Comparison of ENCODE assay signal across 8 mouse cellular contexts in the genomic region with DNA sequence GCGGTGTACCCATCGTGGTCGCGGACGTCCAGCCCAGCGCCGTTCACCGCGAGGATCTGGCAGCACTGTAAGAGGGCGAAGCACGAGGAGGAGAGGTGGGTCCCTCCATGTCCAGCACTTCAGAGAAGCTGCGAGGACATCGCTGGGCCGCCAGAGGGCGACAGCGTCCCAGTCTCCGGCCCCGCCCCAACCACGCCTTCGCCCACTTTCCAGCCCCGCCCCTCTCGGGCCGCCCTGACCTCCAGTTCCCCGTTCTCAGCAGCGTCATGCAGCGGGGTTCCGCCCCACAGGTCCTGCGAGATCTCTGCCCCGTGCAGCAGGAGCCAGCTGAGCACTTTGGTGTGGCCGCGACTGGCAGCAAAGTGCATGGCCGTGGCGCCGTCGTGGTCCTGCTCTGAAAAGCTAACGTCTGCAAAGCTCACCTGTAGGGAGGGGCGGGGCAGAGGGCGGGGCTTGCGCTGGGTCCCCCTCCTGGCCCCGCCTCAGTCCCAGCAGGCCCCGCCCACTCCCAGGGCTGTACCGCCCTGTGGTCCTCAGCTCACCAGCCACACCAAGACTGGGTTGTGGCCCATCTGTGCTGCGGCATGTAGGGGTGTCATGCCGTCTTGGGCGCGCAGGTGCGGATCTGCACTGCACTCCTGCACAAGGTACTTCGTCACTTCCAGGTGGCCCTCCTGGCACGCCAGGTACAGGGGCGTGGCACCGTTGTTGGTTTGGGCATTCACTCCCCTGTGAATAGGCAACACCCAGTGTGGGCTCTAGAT. TPM values are rescaled to one million over a fixed set of nuclear protein-coding genes. Genes with fewer than 3 reads are reported as not detected.
DNase-seq lines count a peak whose midpoint lies in the region; ATAC-seq and TF ChIP-seq lines count a peak whose summit lies in the region.

No protein-coding gene starts in this region.

- peak; percentile 60 for ATAC-seq in forebrain, embryonic 15.5 days (replicated peaks)
- ATAC-seq in lung, embryonic 16.5 days (ENCODE audit: low read depth): peak; percentile 92

- peak overlapping the region; percentile 76 to 95 for H3K4me3 ChIP-seq in ES-E14 (ENCODE audit: insufficient read depth in 1 of 2, low read depth in 1 of 2, low read length in 2 of 2, poor library complexity in 1 of 2, severe bottlenecking in 1 of 2)
- peak overlapping the region; percentile 38 for H3K4me3 ChIP-seq in forebrain, embryonic 15.5 days
- H3K4me3 ChIP-seq in lung, embryonic 16.5 days (ENCODE audit: low read length): peak overlapping the region; percentile 53

- peak overlapping the region; percentile 55 for H3K4me2 ChIP-seq in forebrain, embryonic 15.5 days (replicated peaks)
- H3K4me2 ChIP-seq in lung, embryonic 16.5 days (ENCODE audit: low read depth, low read length): peak overlapping the region; percentile 76

- H3K4me1 ChIP-seq in ES-E14 (ENCODE audit: control insufficient read depth in 2 of 2, insufficient read depth in 2 of 2, low read length in 2 of 2, poor library complexity in 1 of 2): peaks cover 0 to 17% of the 10 kb centered on the region in 2 experiments; a peak in 1 of 4 replicates
- peaks cover 13% of the 10 kb centered on the region for H3K4me1 ChIP-seq in forebrain, embryonic 15.5 days
- H3K4me1 ChIP-seq in lung, embryonic 16.5 days (replicated peaks; ENCODE audit: control insufficient read depth, insufficient read depth, low read length): peaks cover 8% of the 10 kb centered on the region

- no peak overlapping the region for H3K27ac ChIP-seq in ES-E14 (ENCODE audit: insufficient read depth, low read depth, low read length, poor library complexity, severe bottlenecking)
- H3K27ac ChIP-seq in forebrain, embryonic 15.5 days (replicated peaks): no peak overlapping the region
- H3K27ac ChIP-seq in lung, embryonic 16.5 days (ENCODE audit: low read length): no peak overlapping the region

- peak; percentile 77 for DNase-seq in ES-E14 (ENCODE audit: low read depth, low spot score)
- DNase-seq in cerebellum, adult 11-12 months: peak; percentile 80
- DNase-seq in heart, postnatal 4 days: peak; percentile 94
- DNase-seq in layer of hippocampus, adult 9-11 months: peak; percentile 82
- peak; percentile 76 for DNase-seq in ovary, adult 18-20 months (ENCODE audit: low spot score)
- DNase-seq in thymus, postnatal 10 days (ENCODE audit: low spot score in 2 of 2): peak; percentile 62 to 71

- peaks cover 29% of the 10 kb centered on the region for H3K27me3 ChIP-seq in forebrain, embryonic 15.5 days
- H3K27me3 ChIP-seq in lung, embryonic 16.5 days (ENCODE audit: control insufficient read depth, insufficient read depth, low read depth, low read length): peaks cover 4% of the 10 kb centered on the region

- H3K36me3 ChIP-seq in ES-E14 (ENCODE audit: control insufficient read depth, insufficient read depth, low read length, poor library complexity, severe bottlenecking): no peaks in the 10 kb centered on the region
- H3K36me3 ChIP-seq in forebrain, embryonic 15.5 days: no peaks in the 10 kb centered on the region
- no peaks in the 10 kb centered on the region for H3K36me3 ChIP-seq in lung, embryonic 16.5 days (ENCODE audit: control insufficient read depth, insufficient read depth, low read length)

- in situ Hi-C loops in ES-E14 (cut with MboI; ENCODE audit: low sequenced_read_pairs in 2 of 2, unreplicated experiment in 2 of 2): no loop called here

- 3% methylated on average over 51 of the region's 51 CpGs for WGBS in forebrain, embryonic 15.5 days
- 2% methylated on average over 51 of the region's 51 CpGs for WGBS in lung, embryonic 16.5 days

- H3K9ac ChIP-seq in ES-E14 (ENCODE audit: insufficient read depth, low read depth, low read length, poor library complexity, severe bottlenecking): no peak overlapping the region
- H3K9ac ChIP-seq in forebrain, embryonic 15.5 days (replicated peaks): no peak overlapping the region
- H3K9ac ChIP-seq in lung, embryonic 16.5 days (ENCODE audit: low read length): peak overlapping the region; percentile 45; the same call in 1 of the 2 replicates

- H3K9me3 ChIP-seq in ES-E14 (ENCODE audit: control insufficient read depth, insufficient read depth, low read depth, low read length): no peaks in the 10 kb centered on the region
- H3K9me3 ChIP-seq in forebrain, embryonic 15.5 days: no peaks in the 10 kb centered on the region
- no peaks in the 10 kb centered on the region for H3K9me3 ChIP-seq in lung, embryonic 16.5 days (ENCODE audit: control insufficient read depth, low read length)

TF ChIP-seq in ES-E14, 5 proteins besides CTCF, POLR2A, EP300 and RAD21:
- no peak for TF ChIP-seq HCFC1 (IDR thresholded peaks at IDR 0.05; ENCODE audit: borderline replicate concordance, insufficient read depth, low read length)
- TF ChIP-seq CHD2 (IDR thresholded peaks at IDR 0.05; ENCODE audit: low read depth, low read length): no peak
- TF ChIP-seq MAFK (IDR thresholded peaks at IDR 0.05; ENCODE audit: insufficient read depth, low read depth, low read length): no peak
- no peak for TF ChIP-seq ZNF384 (IDR thresholded peaks at IDR 0.05; ENCODE audit: low read depth, low read length)
- 0 out of 2 replicates have a peak, but pooled peaks have one; percentile 10 for TF ChIP-seq ZC3H11A (IDR thresholded peaks at IDR 0.05; ENCODE audit: borderline replicate concordance, low read depth, low read length)

RNA-seq across cellular contexts. Expression of a gene that starts 13.5 kb away (rescaled TPM):
- total RNA-seq in ES-E14 (2012; rRNA removed): 5.6 and 6.6 TPM in 2 replicates
- 0.09 and 0.10 TPM in 2 replicates for polyA plus RNA-seq in forebrain, embryonic 15.5 days (2015; fragmentation: Nextera tagmentation; extraction: Ambion mirVana)
- total RNA-seq in heart, postnatal 4 days (2021): 1 to 10 TPM; 1.5 to 1.8 TPM
- 6.6 and 10.1 TPM in 2 replicates for polyA plus RNA-seq in lung, embryonic 16.5 days (2015; fragmentation: Nextera tagmentation; extraction: Ambion mirVana)

RNA-seq across cellular contexts. Expression of a gene that starts 20.0 kb away (rescaled TPM):
- total RNA-seq in ES-E14 (2012; rRNA removed): 0.32 and 0.58 TPM in 2 replicates
- not detected in 2 replicates for polyA plus RNA-seq in forebrain, embryonic 15.5 days (2015; fragmentation: Nextera tagmentation; extraction: Ambion mirVana)
- total RNA-seq in heart, postnatal 4 days (2021): not detected
- 0.54 and 0.87 TPM in 2 replicates for polyA plus RNA-seq in lung, embryonic 16.5 days (2015; fragmentation: Nextera tagmentation; extraction: Ambion mirVana)

RNA-seq across cellular contexts. Expression of a gene that starts 22.9 kb away (rescaled TPM):
- 3.8 and 5.7 TPM in 2 replicates for total RNA-seq in ES-E14 (2012; rRNA removed)
- polyA plus RNA-seq in forebrain, embryonic 15.5 days (2015; fragmentation: Nextera tagmentation; extraction: Ambion mirVana): 0.53 and 1.0 TPM in 2 replicates
- 1 to 10 TPM in 1 of 2 experiments, under 1 TPM in 1; 0.88 to 2.2 TPM for total RNA-seq in heart, postnatal 4 days (2021)
- 1.6 and 2.4 TPM in 2 replicates for polyA plus RNA-seq in lung, embryonic 16.5 days (2015; fragmentation: Nextera tagmentation; extraction: Ambion mirVana)

RNA-seq across cellular contexts. Expression of a gene that starts 39.3 kb away (rescaled TPM):
- 38.8 and 51.9 TPM in 2 replicates for total RNA-seq in ES-E14 (2012; rRNA removed)
- 210 and 219 TPM in 2 replicates for polyA plus RNA-seq in forebrain, embryonic 15.5 days (2015; fragmentation: Nextera tagmentation; extraction: Ambion mirVana)
- 10 to 100 TPM; 54.3 to 58.4 TPM for total RNA-seq in heart, postnatal 4 days (2021)
- 66.5 and 69.0 TPM in 2 replicates for polyA plus RNA-seq in lung, embryonic 16.5 days (2015; fragmentation: Nextera tagmentation; extraction: Ambion mirVana)
